Mouse (Mus musculus) midbrain, embryonic 10.5 days (tissue): Measurements from ENCODE around the gene Gbp10. TPM values are rescaled to one million over a fixed set of nuclear protein-coding genes. Genes with fewer than 3 reads are reported as not detected.
"Not testable (repeated sequence)": the region's sequence is repeated elsewhere in the genome, so short reads cannot be mapped to it uniquely, and the experiment has no call there.

Experiments used
- DNase-seq: peaks from one replicate; pipeline ENCODE4 v3.0.0-alpha.2; 2017; ENCODE audit warnings: low spot score
- H3K27ac ChIP-seq: fragments of 300-500 bp; sonication (generic); replicated peaks from 2 replicates; pipeline ENCODE4 v1.5.1; 2016; ENCODE audit warnings: mild to moderate bottlenecking
- H3K27me3 ChIP-seq: fragments of 300-500 bp; sonication (generic); 2 replicates; pipeline ENCODE4 v1.6.1; 2016; ENCODE audit warnings: low read depth, mild to moderate bottlenecking; ENCODE audit not compliant: poor library complexity, severe bottlenecking
- H3K36me3 ChIP-seq: fragments of 300-500 bp; sonication (generic); 2 replicates; pipeline ENCODE4 v1.6.1; 2016; ENCODE audit warnings: mild to moderate bottlenecking, moderate library complexity
- H3K4me1 ChIP-seq: fragments of 300-500 bp; sonication (generic); 2 replicates; pipeline ENCODE4 v1.6.1; 2016
- H3K4me3 ChIP-seq: fragments of 300-500 bp; sonication (generic); 2 replicates; pipeline ENCODE4 v1.5.1; 2016; ENCODE audit warnings: mild to moderate bottlenecking, moderate library complexity
- H3K9me3 ChIP-seq: fragments of 300-500 bp; sonication (generic); replicated peaks from 2 replicates; pipeline ENCODE4 v1.6.1; 2016; ENCODE audit warnings: mild to moderate bottlenecking
- WGBS: fragments of 180-500 bp; shearing (Covaris S2); methylation state at CpG from one replicate; pipeline ENCODE4 v1.1.7; 2016; 5-methylcytosine and 5-hydroxymethylcytosine counted together
- polyA plus RNA-seq: library from polyadenylated mRNA; unstranded; fragments of >200 nt; fragmentation: Nextera tagmentation; extraction: Ambion mirVana; gene quantifications from 2 replicates; pipeline ENCODE4 v1.2.1, GENCODE M21; 2016

Gbp10 gene
- polyA plus RNA-seq, result 0.11 and 0.30 TPM in 2 replicates

DNA sequence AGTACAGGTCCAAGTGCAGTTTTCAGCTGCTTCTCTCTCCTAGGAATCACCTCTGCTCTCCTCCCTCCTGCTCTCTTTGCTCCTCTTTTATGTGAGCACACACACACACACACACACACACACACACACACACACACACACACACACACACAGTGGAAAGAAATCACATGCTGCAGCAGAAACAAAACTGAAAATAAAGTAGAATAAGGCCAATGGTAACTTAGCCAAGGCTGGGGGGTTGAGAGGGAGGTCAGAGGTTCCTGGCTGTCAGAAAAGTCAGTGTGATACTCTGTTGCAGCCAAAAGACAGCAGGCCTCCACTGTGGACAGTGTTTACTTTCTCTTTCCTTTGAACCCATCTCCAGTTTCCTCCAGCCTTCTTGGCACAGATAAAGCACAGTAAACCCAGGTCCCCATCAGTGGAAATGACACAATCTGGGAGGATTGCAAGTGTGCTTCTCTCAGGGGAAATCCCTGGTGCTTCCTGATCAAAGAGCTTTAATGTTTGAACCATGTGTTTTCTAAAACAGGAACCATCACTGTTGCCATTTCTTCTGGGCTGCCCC, at the start of gene Gbp10:
Gbp10 (minus strand) TSS at position 51 of the 565 bp plus-strand sequence.
- not testable (repeated sequence) for DNase-seq, H3K4me3 ChIP-seq, H3K36me3 ChIP-seq, H3K4me1 ChIP-seq, H3K27me3 ChIP-seq, H3K9me3 ChIP-seq, H3K27ac ChIP-seq

- not testable (repeated sequence) for H3K36me3 ChIP-seq, DNase-seq, H3K4me1 ChIP-seq, H3K27ac ChIP-seq, H3K4me3 ChIP-seq, H3K9me3 ChIP-seq, H3K27me3 ChIP-seq
- 100% methylated on average over 1 of the region's 3 CpGs for WGBS
Observed at GRCm38 (mm10) chr5:105260673-105261072, 21.3 kb upstream of the Gbp10 start.

DNA sequence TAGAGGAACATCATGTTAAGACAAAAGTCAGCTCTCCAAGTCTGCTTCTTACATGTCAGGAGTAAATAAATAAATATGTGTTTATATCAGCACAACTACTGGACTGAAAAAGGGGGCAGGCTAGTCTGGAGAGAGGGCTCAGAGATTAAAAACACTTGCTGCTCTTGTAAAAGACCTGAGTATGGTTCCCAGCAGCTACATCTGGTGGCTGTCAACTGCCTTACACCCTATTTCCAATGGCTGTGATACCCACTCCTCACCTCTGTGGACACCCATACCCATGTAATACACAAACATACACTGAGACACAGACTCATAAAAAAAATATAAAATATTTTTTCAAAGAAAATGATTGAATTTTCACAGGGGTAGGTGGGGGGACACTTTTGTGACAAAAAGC, 13.2 kb upstream of the Gbp10 start:
- DNase-seq, result no peak
- no peaks in the 10 kb centered on the region for H3K36me3 ChIP-seq
- no peaks in the 10 kb centered on the region for H3K27me3 ChIP-seq
- H3K27ac ChIP-seq, result no peak overlapping the region
- no peak overlapping the region for H3K4me3 ChIP-seq
- 0 out of 2 replicates have a peak, but pooled peaks cover 3% of the 10 kb centered on the region for H3K4me1 ChIP-seq
- no peaks in the 10 kb centered on the region for H3K9me3 ChIP-seq

GRCm38 (mm10) chr5:105244741-105245140, 5.4 kb upstream of the Gbp10 start:
- not testable (repeated sequence) for H3K9me3 ChIP-seq, H3K4me1 ChIP-seq, H3K27ac ChIP-seq, H3K4me3 ChIP-seq, H3K36me3 ChIP-seq, DNase-seq, H3K27me3 ChIP-seq
- 91% methylated on average over 3 of the region's 3 CpGs for WGBS

- H3K9me3 ChIP-seq, H3K27ac ChIP-seq, H3K36me3 ChIP-seq, H3K4me3 ChIP-seq, H3K4me1 ChIP-seq, H3K27me3 ChIP-seq, DNase-seq: not testable (repeated sequence)
- 86% methylated on average over 5 of the region's 5 CpGs for WGBS
Observed at GRCm38 (mm10) chr5:105240982-105241381, 1.6 kb upstream of the Gbp10 start.

DNA sequence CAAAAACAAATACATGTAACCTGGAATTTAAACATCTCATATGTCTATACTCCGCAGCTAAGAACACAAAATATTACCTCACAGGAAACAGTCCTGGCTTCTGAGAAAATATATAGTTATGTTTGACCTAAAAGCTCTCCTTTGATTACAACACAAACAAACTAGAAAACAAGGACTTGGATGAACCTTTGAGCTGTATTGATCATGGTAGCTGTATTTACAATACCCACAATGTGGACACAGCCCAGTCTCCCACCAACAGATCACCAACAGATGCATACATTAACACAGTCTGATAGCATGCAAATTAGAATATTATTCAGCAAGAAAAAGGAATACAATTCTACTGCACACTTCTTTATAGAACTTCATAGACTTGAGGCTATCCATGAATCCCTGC, 931 bp downstream of the Gbp10 start:
- DNase-seq, H3K27ac ChIP-seq, H3K36me3 ChIP-seq, H3K27me3 ChIP-seq, H3K4me3 ChIP-seq, H3K4me1 ChIP-seq, H3K9me3 ChIP-seq: not testable (repeated sequence)
- WGBS, result 78% methylated on average over 1 of the region's 1 CpGs

- 81% methylated on average over 3 of the region's 3 CpGs for WGBS
- not testable (repeated sequence) for H3K27me3 ChIP-seq
Observed at GRCm38 (mm10) chr5:105236040-105236439, 3.3 kb downstream of the Gbp10 start.

DNA sequence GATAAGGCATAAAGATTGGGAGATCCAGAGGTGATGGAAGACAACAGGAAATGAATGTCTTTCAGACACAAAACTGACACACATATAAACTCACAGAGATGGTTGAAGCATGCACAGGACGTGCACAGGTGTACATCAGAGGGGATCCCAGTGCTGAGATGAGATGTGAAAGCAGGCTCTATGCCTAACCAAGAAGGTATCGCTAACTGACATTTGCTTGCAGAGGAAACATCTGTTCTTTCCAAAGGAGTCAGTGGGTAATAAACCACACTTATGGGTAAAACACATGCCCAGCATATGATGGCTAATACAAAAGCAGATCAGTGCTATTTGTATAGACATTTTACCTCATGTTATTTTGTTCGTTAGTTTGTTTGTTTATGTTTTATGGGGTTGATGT, 30.4 kb downstream of the Gbp10 start:
- H3K27me3 ChIP-seq, DNase-seq, H3K36me3 ChIP-seq, H3K9me3 ChIP-seq, H3K4me1 ChIP-seq, H3K4me3 ChIP-seq, H3K27ac ChIP-seq: not testable (repeated sequence)
- 100% methylated on average over 1 of the region's 3 CpGs for WGBS

More at GRCm38 (mm10) chr5:105236040-105236439, 3.3 kb downstream of the Gbp10 start:
- H3K4me3 ChIP-seq, DNase-seq, H3K9me3 ChIP-seq, H3K36me3 ChIP-seq, H3K27ac ChIP-seq, H3K4me1 ChIP-seq: not testable (repeated sequence)

DNA sequence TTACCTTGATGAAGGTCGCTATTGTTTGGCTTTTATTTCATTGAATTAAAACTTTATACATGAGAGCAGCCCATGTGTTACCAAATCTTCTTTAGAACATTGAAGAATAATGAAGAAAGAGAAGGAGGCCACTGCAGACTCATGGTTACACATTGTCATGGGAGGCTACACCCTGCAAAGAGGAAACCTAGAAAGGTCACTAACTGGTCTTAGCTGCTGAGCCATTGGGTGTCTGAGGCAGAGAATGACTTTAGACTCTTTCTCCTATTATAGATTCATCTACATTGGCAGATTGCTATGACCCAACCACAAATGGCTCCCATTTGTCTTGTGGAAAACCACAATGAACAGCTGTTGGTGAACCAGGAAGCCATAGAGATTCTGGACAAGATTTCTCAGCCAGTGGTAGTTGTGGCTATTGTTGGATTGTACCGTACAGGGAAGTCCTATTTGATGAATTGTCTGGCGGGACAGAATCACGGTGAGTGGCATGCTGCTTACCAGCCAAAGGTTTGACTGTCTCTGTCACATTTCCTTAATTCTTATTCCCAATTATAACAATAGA, 38.5 kb downstream of the Gbp10 start:
- not testable (repeated sequence) for H3K4me3 ChIP-seq, H3K27me3 ChIP-seq, DNase-seq, H3K4me1 ChIP-seq, H3K9me3 ChIP-seq, H3K36me3 ChIP-seq, H3K27ac ChIP-seq
- WGBS, result 94% methylated on average over 4 of the region's 4 CpGs

DNA sequence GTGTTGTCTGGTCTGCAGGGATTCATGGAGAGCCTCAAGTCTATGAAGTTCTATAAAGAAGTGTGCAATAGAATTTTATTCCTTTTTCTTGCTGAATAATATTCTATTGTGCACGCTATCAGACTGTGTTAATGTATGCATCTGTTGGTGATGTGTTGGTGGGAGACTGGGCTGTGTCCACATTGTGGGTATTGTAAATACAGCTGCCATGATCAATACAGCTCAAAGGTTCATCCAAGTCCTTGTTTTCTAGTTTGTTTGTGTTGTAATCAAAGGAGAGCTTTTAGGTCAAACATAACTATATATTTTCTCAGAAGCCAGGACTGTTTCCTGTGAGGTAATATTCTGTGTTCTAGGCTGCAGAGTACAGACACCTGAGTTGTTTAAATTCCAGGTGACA, 40.2 kb downstream of the Gbp10 start:
- not testable (repeated sequence) for H3K4me3 ChIP-seq, H3K27ac ChIP-seq, H3K4me1 ChIP-seq, DNase-seq, H3K9me3 ChIP-seq, H3K36me3 ChIP-seq, H3K27me3 ChIP-seq
- WGBS, result 93% methylated on average over 1 of the region's 1 CpGs

GRCm38 (mm10) chr5:105197915-105198560, 41.3 kb downstream of the Gbp10 start:
- H3K27me3 ChIP-seq, H3K27ac ChIP-seq, H3K9me3 ChIP-seq, H3K4me3 ChIP-seq, H3K36me3 ChIP-seq, H3K4me1 ChIP-seq, DNase-seq: not testable (repeated sequence)

DNA sequence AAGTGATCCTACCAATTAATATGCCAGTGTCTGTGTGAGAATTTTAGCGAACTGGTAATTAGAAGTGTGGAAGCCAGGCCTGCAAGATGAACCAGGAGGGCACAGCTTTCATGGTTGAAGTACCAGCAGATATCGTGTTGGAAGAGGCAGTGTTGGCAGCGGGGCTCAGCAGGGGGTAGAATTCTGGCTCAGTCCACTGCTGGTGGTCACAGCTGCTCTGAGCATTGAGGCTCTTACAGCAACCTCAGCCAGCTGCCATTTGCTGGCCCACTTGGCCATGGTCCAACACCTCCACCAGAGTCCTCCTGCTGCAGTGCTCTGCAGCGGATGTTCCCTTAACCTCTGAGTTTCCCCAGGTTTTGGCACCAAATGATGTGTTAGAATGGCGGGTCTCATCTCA, 43.0 kb downstream of the Gbp10 start:
- H3K4me3 ChIP-seq, H3K36me3 ChIP-seq, H3K9me3 ChIP-seq, DNase-seq, H3K27me3 ChIP-seq, H3K27ac ChIP-seq, H3K4me1 ChIP-seq: not testable (repeated sequence)
- WGBS, result 88% methylated on average over 5 of the region's 5 CpGs

GRCm38 (mm10) chr5:105192536-105192935, 46.8 kb downstream of the Gbp10 start:
- H3K9me3 ChIP-seq, H3K4me3 ChIP-seq, H3K4me1 ChIP-seq, H3K27ac ChIP-seq, H3K36me3 ChIP-seq, H3K27me3 ChIP-seq, DNase-seq: not testable (repeated sequence)
- 88% methylated on average over 2 of the region's 2 CpGs for WGBS
